Mouse (Mus musculus) telencephalon, adult 2 months (tissue): ENCODE data around the gene Ajap1.
A peak's percentile ranks its signal among the peaks of the same experiment; 100 is the strongest.

Source experiments
- DNase-seq: peaks from one replicate; pipeline ENCODE4 v3.0.0-alpha.2; 2011; ENCODE audit warnings: low read depth, low spot score

The Ajap1 gene

DNA sequence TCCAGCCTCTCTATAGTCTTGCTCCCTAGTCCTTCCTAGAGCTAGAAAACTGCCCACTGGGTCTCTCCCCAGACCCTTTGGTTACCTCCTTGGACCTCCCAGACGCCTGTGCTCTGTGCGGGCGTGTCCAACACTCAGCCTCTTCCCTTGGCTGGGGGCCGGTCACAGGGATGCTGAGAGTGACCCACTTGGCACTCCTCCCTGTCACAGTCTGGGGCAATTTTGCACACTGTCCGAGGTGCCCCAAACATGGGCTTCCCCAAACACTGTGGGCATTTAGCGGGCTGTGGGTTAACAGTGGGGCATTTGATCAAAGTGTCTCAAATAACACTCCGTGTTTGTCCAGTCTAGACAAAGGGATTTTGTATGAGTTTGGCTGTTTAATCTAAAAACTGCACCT lies 29.1 kb downstream of the Ajap1 start:
- DNase-seq = no peak

GRCm38 (mm10) chr4:153451516-153451915 lies 31.1 kb downstream of the Ajap1 start:
- no peak for DNase-seq

DNA sequence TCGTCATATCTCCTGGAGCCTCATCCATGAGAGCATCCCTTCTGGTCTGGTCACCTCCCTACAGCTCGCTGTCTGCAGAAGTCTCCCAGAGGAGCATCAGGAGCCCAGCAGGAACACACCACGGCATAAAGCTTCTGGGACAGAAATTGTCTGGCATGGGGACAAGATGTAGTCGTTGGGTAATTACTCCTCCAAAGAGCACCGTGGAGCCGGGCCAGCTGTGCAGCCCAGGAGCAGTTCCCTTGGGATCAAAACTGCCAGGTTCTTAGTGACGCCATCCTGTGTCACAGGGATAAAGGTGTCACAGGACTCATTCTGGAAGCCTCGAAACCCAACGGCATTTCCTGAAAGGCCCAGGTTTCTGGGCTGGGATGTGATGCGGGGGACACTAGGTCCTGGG lies 40.1 kb downstream of the Ajap1 start:
- no peak for DNase-seq

DNA sequence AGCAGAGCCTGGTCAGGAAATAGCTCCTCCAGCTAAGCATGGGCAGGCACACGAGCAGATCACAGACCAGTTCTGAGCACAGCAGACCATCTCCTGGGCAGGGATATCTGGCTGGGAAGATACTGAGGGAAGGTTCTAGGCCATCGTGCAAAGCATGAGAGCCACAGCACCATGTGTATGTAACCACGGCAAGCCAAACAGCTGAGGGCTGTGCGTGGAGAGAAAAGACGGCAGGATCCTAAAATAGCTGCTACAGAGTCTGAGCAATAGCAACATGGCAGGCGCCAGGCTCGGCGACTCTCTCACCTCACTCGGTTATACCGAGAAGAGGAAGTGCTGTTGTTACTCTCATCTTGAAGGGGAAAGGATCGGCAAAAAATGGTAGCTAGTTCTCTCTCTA lies 42.7 kb downstream of the Ajap1 start:
- DNase-seq = peak; percentile 83

DNA sequence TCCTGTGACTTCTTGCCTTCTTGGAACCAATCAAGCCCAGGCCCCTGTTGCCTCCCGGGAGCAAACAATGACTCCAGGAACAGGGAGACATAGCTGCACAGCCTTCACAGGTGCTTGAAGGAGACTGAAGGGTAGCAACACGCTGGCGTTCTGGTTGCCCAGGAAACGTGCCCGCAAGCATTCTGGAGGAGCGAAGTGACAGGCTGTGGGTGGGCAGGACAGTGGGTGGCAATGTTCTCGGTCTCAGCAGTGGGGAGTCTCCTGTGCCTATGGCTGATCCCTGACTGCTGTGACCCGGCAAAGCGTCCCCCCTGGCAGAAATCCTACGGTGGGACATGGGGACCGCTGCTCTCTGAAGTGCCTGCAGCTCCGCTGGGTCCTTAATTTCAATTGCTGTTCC lies 43.6 kb downstream of the Ajap1 start:
- peak; percentile 90 for DNase-seq

DNA sequence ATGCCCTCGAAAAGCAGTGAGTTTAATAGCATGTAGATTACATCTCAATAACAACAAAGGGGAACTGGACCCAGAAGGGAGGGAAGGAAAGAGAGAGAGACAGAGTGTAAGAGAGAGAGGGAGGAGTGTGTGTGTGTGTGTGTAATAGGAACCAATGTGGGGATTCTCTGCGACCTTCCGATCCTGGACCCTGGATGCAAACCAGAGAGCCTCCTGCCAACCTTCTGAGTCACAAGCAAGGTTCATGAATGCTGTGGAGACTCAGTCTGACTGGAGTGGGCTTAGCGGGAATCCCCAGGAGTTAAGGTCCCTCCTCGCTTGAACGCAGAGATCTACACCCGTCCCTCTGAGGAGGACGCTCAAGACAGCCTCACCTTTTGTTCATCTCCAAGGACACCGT lies 45.4 kb downstream of the Ajap1 start:
- no peak for DNase-seq

DNA sequence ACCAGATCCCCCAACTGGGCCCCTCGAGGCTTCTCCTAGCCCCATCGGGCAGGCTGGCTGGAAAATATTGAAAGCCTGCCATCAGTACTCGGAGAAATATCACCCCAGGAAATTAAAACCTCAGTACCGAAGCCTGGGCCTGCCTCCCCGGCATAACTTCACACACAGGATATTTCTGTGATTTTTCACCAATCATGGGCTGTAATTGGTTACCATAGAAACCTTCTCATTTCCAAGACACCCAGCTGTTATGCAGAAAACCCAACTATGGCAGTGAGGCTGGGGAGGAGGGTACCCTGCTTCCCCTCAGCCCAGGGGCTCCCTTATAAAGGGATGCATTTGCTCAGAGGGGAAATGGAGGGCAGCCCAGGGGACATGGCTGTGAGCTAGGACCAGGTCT lies 46.7 kb downstream of the Ajap1 start:
- no peak for DNase-seq

DNA sequence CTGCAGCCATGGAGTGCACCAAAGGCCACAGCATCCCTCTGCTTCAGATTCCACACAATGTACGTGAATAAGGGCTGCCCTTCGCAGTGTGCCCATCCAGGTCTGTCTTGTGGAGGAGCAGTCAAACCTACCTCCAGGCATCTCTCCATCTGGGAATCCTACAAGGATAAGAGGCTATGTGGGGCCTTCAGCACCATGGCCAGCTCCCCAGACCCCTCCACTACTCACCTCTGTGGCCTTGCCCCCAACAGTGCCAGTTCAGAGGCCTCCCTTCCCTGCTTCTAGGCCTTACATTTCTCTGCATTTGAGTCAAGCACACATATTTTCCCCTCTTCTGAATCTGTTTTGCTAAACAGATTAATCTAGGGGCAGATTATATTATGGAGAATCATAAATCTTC lies 52.6 kb downstream of the Ajap1 start:
- DNase-seq = no peak

- no peak for DNase-seq
Measured at GRCm38 (mm10) chr4:153425961-153426656, 56.5 kb downstream of the Ajap1 start.

- DNase-seq = peak; percentile 60
Measured at GRCm38 (mm10) chr4:153424324-153424723, 58.3 kb downstream of the Ajap1 start.

- DNase-seq = no peak
Measured at GRCm38 (mm10) chr4:153417926-153418325, 64.7 kb downstream of the Ajap1 start.

DNA sequence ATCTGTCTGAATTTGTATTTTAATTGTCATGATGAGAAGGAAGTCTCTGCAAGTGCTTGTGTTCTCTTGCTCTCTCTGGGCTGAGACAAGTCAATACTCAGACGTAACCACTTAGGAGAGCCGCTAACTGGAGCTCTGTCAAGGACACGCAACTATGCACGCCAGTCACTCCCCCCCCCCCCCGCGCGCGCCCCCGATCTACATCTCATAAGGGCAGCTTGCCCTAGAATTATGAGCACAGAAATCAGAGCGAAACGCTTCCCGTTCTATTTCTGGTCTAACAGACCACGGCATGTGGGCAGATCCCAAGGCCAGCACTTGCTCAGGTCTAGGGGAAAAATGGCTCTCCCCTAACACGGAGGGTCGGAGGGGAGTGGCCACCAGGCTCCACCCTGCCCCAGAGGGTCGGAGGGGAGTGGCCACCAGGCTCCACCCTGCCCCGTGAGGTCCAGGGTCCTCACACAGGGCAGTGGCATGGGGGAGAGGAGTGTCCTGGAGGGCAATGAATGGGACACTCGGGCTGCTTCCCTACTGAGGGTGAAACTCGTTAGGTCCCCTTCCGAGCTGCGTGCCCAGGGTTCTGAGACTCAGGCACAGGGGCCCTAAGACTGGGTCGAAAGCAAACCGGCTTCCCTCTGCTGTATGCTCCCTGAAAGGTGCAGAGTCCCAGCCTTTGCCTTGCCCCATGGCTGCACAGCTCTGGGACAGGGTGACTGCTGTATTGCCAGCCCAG lies 65.3 kb downstream of the Ajap1 start:
- DNase-seq = no peak

DNA sequence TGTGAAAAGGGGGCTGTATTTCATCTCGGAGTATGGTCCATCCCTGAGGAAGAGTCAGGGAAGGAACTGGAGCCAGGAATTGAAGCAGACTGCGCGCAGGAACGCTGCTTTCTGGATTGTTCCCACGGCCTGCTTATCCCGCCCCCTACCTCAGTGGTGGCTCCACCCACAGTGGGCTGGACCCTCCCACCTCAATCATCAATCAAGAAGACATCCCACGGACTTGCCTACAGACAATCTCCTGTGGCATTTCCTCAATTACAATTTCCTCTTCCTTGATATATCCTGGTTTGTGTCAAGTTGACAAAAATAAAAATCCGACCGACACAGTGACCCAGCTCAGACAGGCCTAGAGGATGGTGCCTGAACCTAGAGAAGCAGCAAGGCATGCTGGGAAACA lies 66.5 kb downstream of the Ajap1 start:
- DNase-seq = no peak

DNA sequence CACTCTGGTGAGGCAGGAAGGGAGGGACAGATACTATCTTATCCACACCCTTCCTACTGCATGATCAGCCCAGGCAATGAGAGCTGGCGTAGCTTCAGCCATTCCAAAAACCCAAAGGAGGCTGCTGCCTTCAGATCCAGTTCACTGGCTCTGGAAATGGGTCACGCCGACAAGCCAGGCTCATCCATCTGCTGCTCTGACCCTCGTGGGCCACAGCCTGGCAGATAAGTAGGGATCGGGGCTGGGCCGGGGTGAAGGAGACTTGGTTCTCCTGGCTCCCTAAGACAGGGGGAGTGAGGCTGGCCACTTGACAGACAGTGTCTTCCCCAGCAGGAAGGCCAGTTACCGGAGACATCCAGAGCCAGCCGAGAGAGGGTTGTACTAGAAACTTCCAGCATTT lies 84.2 kb downstream of the Ajap1 start:
- DNase-seq = no peak

GRCm38 (mm10) chr4:153387478-153387877 lies 95.1 kb downstream of the Ajap1 start:
- no peak for DNase-seq

GRCm38 (mm10) chr4:153381433-153381832 lies 101.2 kb downstream of the Ajap1 start:
- no peak for DNase-seq

- no peak for DNase-seq
Measured at GRCm38 (mm10) chr4:153380885-153381284, 101.7 kb downstream of the Ajap1 start.

DNA sequence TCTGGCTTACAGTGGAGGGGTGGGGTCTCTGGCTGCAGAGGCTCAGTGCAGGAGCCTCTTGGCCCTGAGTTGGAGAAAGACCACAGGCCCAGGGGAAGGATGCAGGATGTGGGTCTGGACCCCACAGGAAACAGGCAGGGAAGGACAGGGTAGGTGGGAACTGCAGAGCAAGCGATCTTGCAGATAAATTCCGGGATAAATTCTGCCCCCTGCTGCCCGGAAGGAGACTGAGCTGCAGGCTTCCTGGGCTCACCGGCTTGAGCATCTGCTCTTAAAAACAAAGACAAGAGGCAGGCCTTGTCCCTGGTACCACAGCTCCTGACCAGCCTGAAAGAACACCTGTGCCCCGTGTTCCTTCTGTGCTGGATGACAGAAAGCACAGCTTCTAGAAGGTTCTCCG lies 104.6 kb downstream of the Ajap1 start:
- DNase-seq = no peak

DNA sequence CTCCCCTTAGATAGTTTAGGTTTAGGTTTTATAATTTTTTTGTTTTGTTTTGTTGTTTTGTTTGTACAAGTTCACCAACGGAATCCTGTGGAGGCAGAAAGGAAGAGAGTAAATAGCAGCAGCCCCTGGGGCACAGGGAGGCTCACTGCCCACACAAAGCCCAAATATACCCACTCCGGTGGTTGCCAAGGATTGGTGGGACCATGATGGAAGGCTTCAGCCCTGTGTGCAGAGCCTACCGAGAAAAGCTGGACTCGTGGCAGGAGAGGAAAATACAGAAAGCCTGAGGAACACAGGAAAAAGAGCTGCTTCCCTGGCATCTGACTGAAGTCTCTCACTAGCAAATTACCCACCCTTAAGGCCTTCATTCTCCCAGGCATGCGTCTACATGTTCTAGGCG lies 108.4 kb downstream of the Ajap1 start:
- DNase-seq = no peak

DNA sequence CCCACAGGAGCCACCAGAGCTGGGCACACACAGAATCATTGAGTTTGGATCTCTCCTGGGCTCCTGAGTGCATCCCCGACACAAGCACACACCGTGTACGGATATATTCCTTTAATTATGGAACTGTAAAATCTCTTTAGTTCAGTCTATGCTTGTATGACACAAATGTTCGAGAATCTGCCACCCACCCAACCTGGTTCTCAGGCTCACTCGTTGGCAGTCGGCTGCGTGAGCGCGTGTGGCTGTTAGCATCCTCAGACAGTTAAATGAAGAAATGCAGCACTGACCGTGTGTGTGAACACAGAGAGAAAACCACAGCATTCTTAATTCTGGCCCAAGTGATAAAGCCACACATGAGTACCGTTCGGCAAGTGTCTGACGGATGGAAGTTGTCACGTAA lies 109.5 kb downstream of the Ajap1 start:
- peak; percentile 67 for DNase-seq

DNA sequence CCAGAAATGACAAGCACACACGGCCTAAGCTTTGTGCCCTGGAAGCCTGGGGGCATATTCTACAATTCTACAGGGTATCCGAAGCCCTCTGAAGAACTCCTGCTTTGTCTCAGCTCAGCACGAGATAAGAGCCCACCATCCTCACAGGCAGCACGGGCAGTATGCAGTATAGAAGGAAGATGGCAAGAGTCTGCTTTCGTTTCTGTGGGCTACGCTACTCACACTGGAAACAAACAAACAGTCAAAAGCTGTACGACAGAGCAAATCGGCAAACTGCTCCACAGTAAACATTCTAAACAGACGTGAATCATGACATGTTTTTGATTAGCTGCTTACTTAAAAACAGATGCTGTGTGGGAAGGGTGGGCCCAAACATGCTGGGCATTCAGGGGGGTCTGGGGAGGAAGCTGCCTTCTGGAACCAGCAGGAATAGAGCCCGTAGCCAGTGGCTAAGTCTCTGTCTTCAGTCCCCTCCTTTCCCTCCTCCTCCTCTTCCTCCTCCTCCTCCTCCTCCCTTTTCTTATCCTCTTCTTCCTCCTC lies 113.9 kb downstream of the Ajap1 start:
- no peak for DNase-seq

GRCm38 (mm10) chr4:153360868-153361545 lies 121.6 kb downstream of the Ajap1 start:
- DNase-seq = no peak

- DNase-seq = no peak
Measured at GRCm38 (mm10) chr4:153358243-153358550, 124.4 kb downstream of the Ajap1 start.
